Mouse (Mus musculus): ENCODE data around the gene Selenbp2. TPM values are rescaled to one million over a fixed set of nuclear protein-coding genes. Genes with fewer than 3 reads are reported as not detected.
A peak's percentile ranks its signal among the peaks of the same experiment; 100 is the strongest.
"Not testable (repeated sequence)": the region's sequence is repeated elsewhere in the genome, so short reads cannot be mapped to it uniquely, and the experiment has no call there.

Selenbp2 gene
- total and polyA plus RNA-seq, 3 experiments: 35.7 to 67.0 TPM; not detected in 1

- H3K9me3 ChIP-seq (replicated peaks; ENCODE audit: insufficient read depth, low read length); DNase-seq (ENCODE audit: low read depth, low spot score); H3K4me3 ChIP-seq (ENCODE audit: control insufficient read depth in 1 of 2, insufficient read depth in 1 of 2, low read depth in 2 of 2, low read length in 2 of 2); H3K27ac ChIP-seq (ENCODE audit: control insufficient read depth, low read depth, low read length); H3K9ac ChIP-seq (ENCODE audit: control insufficient read depth, low read depth, low read length, poor library complexity, severe bottlenecking); H3K79me2 ChIP-seq (ENCODE audit: control insufficient read depth, insufficient read depth, low read length, poor library complexity); H3K27me3 ChIP-seq (ENCODE audit: control insufficient read depth in 1 of 2, insufficient read depth in 2 of 2, low read length in 2 of 2): not testable (repeated sequence)
- peaks cover 0 to 11% of the 10 kb centered on the region in 2 experiments; a peak in 2 of 4 replicates for H3K36me3 ChIP-seq (ENCODE audit: control insufficient read depth in 1 of 2, insufficient read depth in 2 of 2, low read length in 2 of 2)
- TF ChIP-seq CTCF (IDR thresholded peaks at IDR 0.05 in 2 of 3, conservative IDR thresholded peaks at IDR 0.05 in 1 of 3; ENCODE audit: control insufficient read depth in 1 of 3, insufficient read depth in 1 of 3, low read depth in 2 of 3, low read length in 3 of 3, poor library complexity in 1 of 3, severe bottlenecking in 1 of 3) (peak in 2 of 3 experiments; percentile 21 to 30; a peak in 3 of 6 replicates), RCOR1 (IDR thresholded peaks at IDR 0.05; ENCODE audit: low read depth, low read length) (0 out of 2 replicates have a peak, but pooled peaks have one; percentile 8)
- peaks cover 6 to 10% of the 10 kb centered on the region in 2 experiments for H3K4me1 ChIP-seq (ENCODE audit: control insufficient read depth in 1 of 2, insufficient read depth in 2 of 2, low read length in 2 of 2)
These were observed 28.1 kb upstream of the Selenbp2 start for GRCm38 (mm10) chr3:94665060-94665802.

GRCm38 (mm10) chr3:94665896-94666295 lies 27.5 kb upstream of the Selenbp2 start:
- not testable (repeated sequence) for H3K27ac ChIP-seq (ENCODE audit: control insufficient read depth, low read depth, low read length); H3K4me3 ChIP-seq (ENCODE audit: control insufficient read depth in 1 of 2, insufficient read depth in 1 of 2, low read depth in 2 of 2, low read length in 2 of 2); H3K9me3 ChIP-seq (replicated peaks; ENCODE audit: insufficient read depth, low read length); H3K9ac ChIP-seq (ENCODE audit: control insufficient read depth, low read depth, low read length, poor library complexity, severe bottlenecking); H3K79me2 ChIP-seq (ENCODE audit: control insufficient read depth, insufficient read depth, low read length, poor library complexity); H3K27me3 ChIP-seq (ENCODE audit: control insufficient read depth in 1 of 2, insufficient read depth in 2 of 2, low read length in 2 of 2)
- peaks cover 0 to 11% of the 10 kb centered on the region in 2 experiments; a peak in 2 of 4 replicates for H3K36me3 ChIP-seq (ENCODE audit: control insufficient read depth in 1 of 2, insufficient read depth in 2 of 2, low read length in 2 of 2)
- H3K4me1 ChIP-seq (ENCODE audit: control insufficient read depth in 1 of 2, insufficient read depth in 2 of 2, low read length in 2 of 2): peaks cover 6 to 10% of the 10 kb centered on the region in 2 experiments
- TF ChIP-seq TCF12 (IDR thresholded peaks at IDR 0.05; ENCODE audit: low read depth, low read length) (peak; percentile 46; the same call in 1 of the 2 replicates), TAL1 (IDR thresholded peaks at IDR 0.05; ENCODE audit: low read length) (peak; percentile 76), SIN3A (IDR thresholded peaks at IDR 0.05; ENCODE audit: low read length) (peak; percentile 25; the same call in 1 of the 2 replicates), GATA1 (IDR thresholded peaks at IDR 0.05; ENCODE audit: low read depth, low read length) (0 out of 2 replicates have a peak, but pooled peaks have one; percentile 24)
- peak; percentile 63 for DNase-seq (ENCODE audit: low read depth, low spot score)

- not testable (repeated sequence) for H3K79me2 ChIP-seq (ENCODE audit: control insufficient read depth, insufficient read depth, low read length, poor library complexity); H3K4me1 ChIP-seq (ENCODE audit: control insufficient read depth in 1 of 2, insufficient read depth in 2 of 2, low read length in 2 of 2); H3K36me3 ChIP-seq (ENCODE audit: control insufficient read depth in 1 of 2, insufficient read depth in 2 of 2, low read length in 2 of 2); H3K4me3 ChIP-seq (ENCODE audit: control insufficient read depth in 1 of 2, insufficient read depth in 1 of 2, low read depth in 2 of 2, low read length in 2 of 2); H3K9ac ChIP-seq (ENCODE audit: control insufficient read depth, low read depth, low read length, poor library complexity, severe bottlenecking); DNase-seq (ENCODE audit: low read depth, low spot score); H3K9me3 ChIP-seq (replicated peaks; ENCODE audit: insufficient read depth, low read length); H3K27ac ChIP-seq (ENCODE audit: control insufficient read depth, low read depth, low read length)
- H3K27me3 ChIP-seq (ENCODE audit: control insufficient read depth in 1 of 2, insufficient read depth in 2 of 2, low read length in 2 of 2): peaks cover 4 to 10% of the 10 kb centered on the region in 2 experiments
These were observed 18.3 kb upstream of the Selenbp2 start for GRCm38 (mm10) chr3:94675101-94675500.

- Histone ChIP-seq H3K4me1 (ENCODE audit: control insufficient read depth in 1 of 2, insufficient read depth in 2 of 2, low read length in 2 of 2) (peaks cover 7 to 16% of the 10 kb centered on the region in 2 experiments; a peak in 3 of 4 replicates), H3K9ac (ENCODE audit: control insufficient read depth, low read depth, low read length, poor library complexity, severe bottlenecking) (no peak overlapping the region), H3K4me3 (ENCODE audit: control insufficient read depth in 1 of 2, insufficient read depth in 1 of 2, low read depth in 2 of 2, low read length in 2 of 2) (no peak overlapping the region), H3K27me3 (ENCODE audit: control insufficient read depth in 1 of 2, insufficient read depth in 2 of 2, low read length in 2 of 2) (peaks cover 2 to 9% of the 10 kb centered on the region in 2 experiments), H3K79me2 (ENCODE audit: control insufficient read depth, insufficient read depth, low read length, poor library complexity) (no peaks in the 10 kb centered on the region), H3K27ac (ENCODE audit: control insufficient read depth, low read depth, low read length) (no peak overlapping the region), H3K36me3 (ENCODE audit: control insufficient read depth in 1 of 2, insufficient read depth in 2 of 2, low read length in 2 of 2) (peaks cover 0 to 3% of the 10 kb centered on the region in 2 experiments; a peak in 1 of 4 replicates), H3K9me3 (replicated peaks; ENCODE audit: insufficient read depth, low read length) (no peaks in the 10 kb centered on the region)
- DNase-seq (ENCODE audit: low read depth, low spot score): no peak
- TF ChIP-seq JUND (IDR thresholded peaks at IDR 0.05; ENCODE audit: low read depth, low read length): 0 out of 2 replicates have a peak, but pooled peaks have one; percentile 24
- TF ChIP-seq MEF2A (IDR thresholded peaks at IDR 0.05; ENCODE audit: extremely low read depth, insufficient replicate concordance, low read depth, low read length, poor library complexity, severe bottlenecking): no peak
These were observed 14.0 kb upstream of the Selenbp2 start for GRCm38 (mm10) chr3:94679351-94679841.

GRCm38 (mm10) chr3:94680032-94680431 lies 13.3 kb upstream of the Selenbp2 start:
- DNase-seq (ENCODE audit: low read depth, low spot score); H3K4me3 ChIP-seq (ENCODE audit: control insufficient read depth in 1 of 2, insufficient read depth in 1 of 2, low read depth in 2 of 2, low read length in 2 of 2); H3K9me3 ChIP-seq (replicated peaks; ENCODE audit: insufficient read depth, low read length); H3K9ac ChIP-seq (ENCODE audit: control insufficient read depth, low read depth, low read length, poor library complexity, severe bottlenecking); H3K79me2 ChIP-seq (ENCODE audit: control insufficient read depth, insufficient read depth, low read length, poor library complexity); H3K27ac ChIP-seq (ENCODE audit: control insufficient read depth, low read depth, low read length); H3K36me3 ChIP-seq (ENCODE audit: control insufficient read depth in 1 of 2, insufficient read depth in 2 of 2, low read length in 2 of 2); H3K27me3 ChIP-seq (ENCODE audit: control insufficient read depth in 1 of 2, insufficient read depth in 2 of 2, low read length in 2 of 2): not testable (repeated sequence)
- H3K4me1 ChIP-seq (ENCODE audit: control insufficient read depth in 1 of 2, insufficient read depth in 2 of 2, low read length in 2 of 2): peaks cover 7 to 16% of the 10 kb centered on the region in 2 experiments; a peak in 3 of 4 replicates
